Mouse (Mus musculus) spleen, adult 2 months (tissue): ENCODE measurements around the gene Hist1h1t. TPM values are rescaled to one million over a fixed set of nuclear protein-coding genes. Genes with fewer than 3 reads are reported as not detected.

Experiments used
- DNase-seq, 2 experiments: peaks; one replicate each; pipeline versions ENCODE4 v3.0.0 to v3.0.0-alpha.2; 2012 to 2021; ENCODE audit warnings: low spot score in 2 of 2, low read depth in 1 of 2
- H3K27ac ChIP-seq: fragments of 200-500 bp; 2 replicates; pipeline ENCODE4 v1.5.1; 2012; ENCODE audit warnings: low read length, inconsistent platforms; ENCODE audit not compliant: insufficient read depth
- H3K27me3 ChIP-seq: fragments of 200-500 bp; 2 replicates; pipeline ENCODE4 v1.6.1; 2012; ENCODE audit warnings: mild to moderate bottlenecking, moderate library complexity, low read length, inconsistent platforms; ENCODE audit not compliant: control insufficient read depth, insufficient read depth
- H3K36me3 ChIP-seq: fragments of 200-500 bp; 2 replicates; pipeline ENCODE4 v1.6.1; 2012; ENCODE audit warnings: mild to moderate bottlenecking, low read length, inconsistent platforms; ENCODE audit not compliant: control insufficient read depth, insufficient read depth
- H3K4me1 ChIP-seq: fragments of 200-500 bp; 2 replicates; pipeline ENCODE4 v1.6.1; 2011; ENCODE audit warnings: inconsistent platforms; ENCODE audit not compliant: control insufficient read depth, insufficient read depth, insufficient read length
- H3K4me3 ChIP-seq: fragments of 200-500 bp; 2 replicates; pipeline ENCODE4 v1.5.1; 2011; ENCODE audit warnings: mild to moderate bottlenecking, inconsistent platforms; ENCODE audit not compliant: insufficient read depth, insufficient read length; ENCODE audit errors: extremely low read depth
- CTCF ChIP-seq: fragments of 200-500 bp; IDR thresholded peaks from 2 replicates; pipeline ENCODE4 v1.5.1; 2011; ENCODE audit warnings: mild to moderate bottlenecking, inconsistent platforms; ENCODE audit not compliant: insufficient read depth, insufficient read length, insufficient replicate concordance; ENCODE audit errors: extremely low read depth
- POLR2A ChIP-seq: fragments of 200-500 bp; IDR thresholded peaks from 2 replicates; pipeline ENCODE4 v1.6.1; 2011; ENCODE audit warnings: low read depth, low read length, inconsistent platforms
- WGBS: fragments of 180-500 bp; shearing (Covaris S2); methylation state at CpG from one replicate; pipeline ENCODE4 v1.1.7; 2018; 5-methylcytosine and 5-hydroxymethylcytosine counted together
- polyA plus RNA-seq: library from polyadenylated mRNA; depleted of rRNA; stranded (reverse); fragments of >200 nt; gene quantifications from 2 replicates; pipeline ENCODE4 v1.2.3, GENCODE M21; 2012

The Hist1h1t gene
- polyA plus RNA-seq, 1 experiment: not detected

- Histone ChIP-seq H3K4me1 (no peaks in the 10 kb centered on the region; the same call in 1 of the 2 replicates), H3K4me3 (no peak overlapping the region), H3K27ac (no peak overlapping the region), H3K36me3 (no peaks in the 10 kb centered on the region), H3K27me3 (no peaks in the 10 kb centered on the region)
- no peak for TF ChIP-seq POLR2A
- no peak for TF ChIP-seq CTCF
- 87% methylated on average over 4 of the region's 4 CpGs for WGBS
- DNase-seq: no peak
Measured at GRCm38 (mm10) chr13:23724239-23724638, 28.6 kb downstream of the Hist1h1t start.

- Histone ChIP-seq H3K27me3 (no peaks in the 10 kb centered on the region), H3K27ac (no peak overlapping the region), H3K36me3 (no peaks in the 10 kb centered on the region), H3K4me3 (no peak overlapping the region), H3K4me1 (no peaks in the 10 kb centered on the region; the same call in 1 of the 2 replicates)
- no peak for DNase-seq
- 56% methylated on average over 1 of the region's 1 CpGs for WGBS
- no peak for TF ChIP-seq POLR2A
- no peak for TF ChIP-seq CTCF
Measured at GRCm38 (mm10) chr13:23725213-23725612, 29.6 kb downstream of the Hist1h1t start.

- TF ChIP-seq POLR2A (no peak), CTCF (no peak)
- DNase-seq: no peak
- H3K36me3 ChIP-seq: no peaks in the 10 kb centered on the region
- H3K4me3 ChIP-seq: no peak overlapping the region
- H3K4me1 ChIP-seq: no peaks in the 10 kb centered on the region; the same call in 1 of the 2 replicates
- WGBS: 75% methylated on average over 18 of the region's 18 CpGs
- no peaks in the 10 kb centered on the region for H3K27me3 ChIP-seq
- H3K27ac ChIP-seq: peak overlapping the region; percentile 56
Measured at GRCm38 (mm10) chr13:23728472-23729191, 33.0 kb downstream of the Hist1h1t start.

GRCm38 (mm10) chr13:23729192-23729525 is 33.5 kb downstream of the Hist1h1t start:
- TF ChIP-seq POLR2A (no peak), CTCF (no peak)
- 32% methylated on average over 9 of the region's 9 CpGs for WGBS
- no peaks in the 10 kb centered on the region for H3K36me3 ChIP-seq
- peak overlapping the region; percentile 24; the same call in 1 of the 2 replicates for H3K27ac ChIP-seq
- no peaks in the 10 kb centered on the region; the same call in 1 of the 2 replicates for H3K4me1 ChIP-seq
- no peak overlapping the region for H3K4me3 ChIP-seq
- no peak for DNase-seq
- H3K27me3 ChIP-seq: no peaks in the 10 kb centered on the region

GRCm38 (mm10) chr13:23729706-23730105 is 34.1 kb downstream of the Hist1h1t start:
- H3K27ac ChIP-seq: peak overlapping the region; percentile 20; the same call in 1 of the 2 replicates

GRCm38 (mm10) chr13:23730479-23730878 is 34.9 kb downstream of the Hist1h1t start:
- TF ChIP-seq POLR2A (no peak), CTCF (no peak)
- WGBS: 72% methylated on average over 8 of the region's 8 CpGs
- no peak for DNase-seq
- H3K27ac ChIP-seq: no peak overlapping the region
- no peaks in the 10 kb centered on the region for H3K27me3 ChIP-seq
- no peak overlapping the region for H3K4me3 ChIP-seq
- H3K4me1 ChIP-seq: no peaks in the 10 kb centered on the region; the same call in 1 of the 2 replicates
- no peaks in the 10 kb centered on the region for H3K36me3 ChIP-seq

More at GRCm38 (mm10) chr13:23729706-23730105, 34.1 kb downstream of the Hist1h1t start:
- no peak for TF ChIP-seq POLR2A
- no peak for TF ChIP-seq CTCF
- H3K27me3 ChIP-seq: no peaks in the 10 kb centered on the region
- WGBS: 96% methylated on average over 5 of the region's 5 CpGs
- no peaks in the 10 kb centered on the region; the same call in 1 of the 2 replicates for H3K4me1 ChIP-seq
- DNase-seq: no peak
- no peak overlapping the region for H3K4me3 ChIP-seq
- no peaks in the 10 kb centered on the region for H3K36me3 ChIP-seq
